Mouse (Mus musculus) thymus, adult 2 months (tissue): ENCODE measurements around the gene Eed. TPM values are rescaled to one million over a fixed set of nuclear protein-coding genes. Genes with fewer than 3 reads are reported as not detected.

Source experiments
- DNase-seq: peaks from one replicate; pipeline ENCODE4 v3.0.0; 2021
- H3K27ac ChIP-seq: fragments of 200-500 bp; 2 replicates; pipeline ENCODE4 v1.5.1; 2012; ENCODE audit warnings: low read length, control low read depth; ENCODE audit not compliant: control insufficient read depth, insufficient read depth
- H3K27me3 ChIP-seq: fragments of 200-500 bp; 2 replicates; pipeline ENCODE4 v1.6.1; 2012; ENCODE audit warnings: mild to moderate bottlenecking, low read length, moderate library complexity, mixed read lengths; ENCODE audit not compliant: control insufficient read depth, insufficient read depth
- H3K36me3 ChIP-seq: fragments of 200-500 bp; 2 replicates; pipeline ENCODE4 v1.6.1; 2012; ENCODE audit warnings: mild to moderate bottlenecking, low read length, moderate library complexity; ENCODE audit not compliant: control insufficient read depth, insufficient read depth
- H3K4me1 ChIP-seq: fragments of 200-500 bp; replicated peaks from 2 replicates; pipeline ENCODE4 v1.6.1; 2012; ENCODE audit warnings: low read length; ENCODE audit not compliant: control insufficient read depth, insufficient read depth
- H3K4me3 ChIP-seq: fragments of 200-500 bp; 2 replicates; pipeline ENCODE4 v1.5.1; 2012; ENCODE audit warnings: mild to moderate bottlenecking, low read length, control low read depth, moderate library complexity; ENCODE audit not compliant: control insufficient read depth, insufficient read depth
- CTCF ChIP-seq: fragments of 200-500 bp; IDR thresholded peaks from 2 replicates; pipeline ENCODE4 v1.5.1; 2012; ENCODE audit warnings: mild to moderate bottlenecking, control low read depth, low read length, moderate library complexity, borderline replicate concordance; ENCODE audit not compliant: control insufficient read depth, poor library complexity, insufficient read depth; ENCODE audit errors: extremely low read depth
- POLR2A ChIP-seq: fragments of 200-500 bp; IDR thresholded peaks from 2 replicates; pipeline ENCODE4 v1.6.1; 2012; ENCODE audit warnings: mild to moderate bottlenecking, low read length, control low read depth, moderate library complexity; ENCODE audit not compliant: control insufficient read depth, poor library complexity, insufficient read depth; ENCODE audit errors: extremely low read depth
- WGBS: fragments of 180-500 bp; shearing (Covaris S2); methylation state at CpG from one replicate; pipeline ENCODE4 v1.1.7; 2018; 5-methylcytosine and 5-hydroxymethylcytosine counted together
- polyA plus RNA-seq: library from polyadenylated mRNA; depleted of rRNA; stranded (reverse); fragments of >200 nt; gene quantifications from 2 replicates; pipeline ENCODE4 v1.2.3, GENCODE M21; 2012

Gene Eed
- polyA plus RNA-seq, 1 experiment, result 25.5 TPM

DNA sequence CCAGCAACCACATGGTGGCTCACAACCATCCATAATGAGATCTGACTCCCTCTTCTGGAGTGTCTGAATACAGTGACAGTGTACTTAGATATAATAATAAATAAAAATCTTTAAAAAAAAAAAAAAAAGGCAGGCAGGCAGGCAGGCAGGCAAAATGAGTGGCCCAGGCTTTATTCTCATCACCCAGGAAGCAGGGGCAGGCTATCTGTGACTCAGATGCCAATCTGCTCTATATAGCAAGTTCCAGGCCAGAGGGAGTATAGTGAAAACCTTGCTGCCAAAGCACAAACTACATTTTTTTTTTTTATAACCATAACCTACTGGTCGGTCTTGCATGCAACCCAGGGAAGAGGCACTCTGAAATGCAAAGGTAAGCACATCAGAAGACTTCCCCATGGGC lies 14.0 kb downstream of the Eed start:
- Histone ChIP-seq H3K27ac (no peak overlapping the region), H3K36me3 (peaks cover 61% of the 10 kb centered on the region), H3K4me1 (no peaks in the 10 kb centered on the region), H3K27me3 (no peaks in the 10 kb centered on the region), H3K4me3 (no peak overlapping the region)
- DNase-seq, result no peak
- WGBS, result 88% methylated on average over 1 of the region's 1 CpGs
- TF ChIP-seq POLR2A (no peak), CTCF (no peak)

DNA sequence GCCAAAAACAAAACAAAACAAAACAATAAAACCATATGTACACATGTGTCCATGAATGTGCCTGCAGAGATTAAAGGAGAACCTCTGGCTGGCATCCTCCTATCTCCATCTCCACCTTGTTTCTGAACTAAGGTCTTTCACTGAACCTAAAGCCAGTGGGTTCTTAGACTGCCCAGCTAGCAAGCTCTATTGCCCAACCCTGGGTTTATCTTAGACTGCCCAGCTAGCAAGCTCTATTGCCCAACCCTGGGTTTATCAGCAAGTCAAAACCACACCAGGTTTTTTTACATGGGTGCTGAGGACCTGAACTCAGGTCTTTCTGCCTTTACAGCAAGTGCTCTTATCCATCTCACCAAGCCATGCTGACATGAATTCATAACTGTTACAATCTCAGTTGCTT lies 17.6 kb downstream of the Eed start:
- H3K36me3 ChIP-seq, result peaks cover 51% of the 10 kb centered on the region
- no peaks in the 10 kb centered on the region for H3K27me3 ChIP-seq
- no peak overlapping the region for H3K27ac ChIP-seq
- TF ChIP-seq POLR2A (no peak), CTCF (no peak)
- no peak for DNase-seq
- H3K4me3 ChIP-seq, result no peak overlapping the region
- H3K4me1 ChIP-seq, result no peaks in the 10 kb centered on the region

DNA sequence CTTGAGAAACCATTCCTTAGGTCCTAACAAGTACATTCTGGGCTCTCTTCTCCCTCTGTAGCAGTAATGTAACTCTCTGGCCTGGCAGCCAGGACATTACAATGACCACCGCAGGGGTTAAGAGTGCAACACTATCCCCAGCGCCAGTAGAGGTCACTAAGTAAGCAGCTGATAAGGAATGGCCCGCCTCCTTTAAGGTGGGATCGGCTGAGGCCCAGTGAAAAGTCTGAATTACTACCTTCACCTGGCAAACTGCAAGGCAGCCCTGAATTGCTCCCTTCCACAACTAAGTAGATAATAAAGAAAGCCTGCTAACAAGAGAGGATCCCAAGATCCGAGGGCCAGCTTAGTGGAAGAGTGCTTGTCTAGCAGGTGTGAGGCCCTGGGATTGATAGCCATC lies 23.5 kb downstream of the Eed start:
- Histone ChIP-seq H3K27ac (no peak overlapping the region), H3K4me3 (no peak overlapping the region), H3K27me3 (no peaks in the 10 kb centered on the region), H3K36me3 (peaks cover 58% of the 10 kb centered on the region), H3K4me1 (no peaks in the 10 kb centered on the region)
- WGBS, result 88% methylated on average over 5 of the region's 5 CpGs
- no peak for TF ChIP-seq CTCF
- no peak for TF ChIP-seq POLR2A
- no peak for DNase-seq

DNA sequence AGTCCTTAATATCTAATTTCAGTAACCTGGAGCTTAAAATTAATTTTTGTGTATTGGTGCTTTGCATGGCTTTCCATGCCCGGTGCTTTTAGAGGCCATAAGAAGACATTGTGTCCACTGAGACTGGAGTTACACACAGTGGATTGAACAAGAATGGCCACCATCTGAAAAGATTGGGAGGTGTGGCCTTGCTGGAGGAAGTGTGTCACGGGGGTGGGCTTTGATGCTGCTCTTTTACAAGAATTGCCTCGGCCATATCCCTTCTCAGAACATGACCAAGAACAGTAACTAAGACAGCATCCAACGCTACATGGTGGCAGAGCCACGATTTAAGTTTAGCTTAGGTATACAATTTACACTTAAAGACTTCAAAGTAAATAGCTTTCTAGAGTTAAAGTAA lies 26.5 kb downstream of the Eed start:
- Histone ChIP-seq H3K4me3 (no peak overlapping the region), H3K4me1 (no peaks in the 10 kb centered on the region), H3K27ac (no peak overlapping the region), H3K36me3 (peaks cover 40% of the 10 kb centered on the region), H3K27me3 (no peaks in the 10 kb centered on the region)
- no peak for DNase-seq
- WGBS, result 88% methylated on average over 5 of the region's 5 CpGs
- TF ChIP-seq POLR2A (no peak), CTCF (no peak)

DNA sequence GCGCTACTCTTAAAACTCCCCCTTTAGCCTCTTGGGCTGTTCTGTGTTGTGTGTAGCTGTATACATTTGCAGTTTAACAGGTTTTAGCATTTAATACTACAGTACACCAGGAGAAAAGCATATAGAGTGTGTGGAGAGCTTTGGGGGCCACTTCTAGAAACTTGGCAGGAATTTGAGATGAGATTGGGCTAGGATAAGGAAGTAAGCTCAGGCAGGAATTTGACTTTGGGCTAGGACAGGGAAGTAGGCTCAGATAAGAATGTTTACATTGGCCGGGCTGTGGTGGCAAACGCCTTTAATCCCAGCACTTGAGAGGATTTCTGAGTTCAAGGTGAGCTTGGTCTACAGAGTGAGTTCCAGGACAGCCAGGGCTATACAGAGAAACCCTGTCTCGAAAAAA lies 31.4 kb downstream of the Eed start:
- Histone ChIP-seq H3K27me3 (no peaks in the 10 kb centered on the region), H3K36me3 (peaks cover 6% of the 10 kb centered on the region), H3K4me1 (no peaks in the 10 kb centered on the region), H3K4me3 (no peak overlapping the region), H3K27ac (no peak overlapping the region)
- DNase-seq, result no peak
- TF ChIP-seq CTCF (no peak), POLR2A (no peak)
- WGBS, result 81% methylated on average over 4 of the region's 4 CpGs

DNA sequence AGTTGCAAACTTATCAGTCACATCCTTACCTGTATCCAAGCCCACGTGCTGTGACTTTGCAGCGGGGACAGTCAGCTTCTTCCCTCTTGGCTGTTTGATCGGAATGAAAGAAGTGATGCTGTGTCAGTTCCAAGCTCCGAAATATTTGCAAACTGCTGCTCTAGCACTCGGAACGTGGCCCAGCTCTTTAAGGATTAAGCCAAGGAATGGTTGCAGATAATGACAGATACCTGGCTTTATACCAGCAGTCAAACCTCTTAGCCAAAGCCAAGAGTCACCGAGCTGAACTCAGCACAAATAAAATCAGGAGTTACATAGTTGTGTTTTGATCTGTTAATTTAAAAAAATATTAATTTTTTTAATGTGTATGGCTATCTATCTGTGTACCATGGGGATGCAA lies 32.8 kb downstream of the Eed start:
- DNase-seq, result no peak
- no peak for TF ChIP-seq CTCF
- no peak for TF ChIP-seq POLR2A
- Histone ChIP-seq H3K4me3 (no peak overlapping the region), H3K4me1 (no peaks in the 10 kb centered on the region), H3K27ac (no peak overlapping the region), H3K27me3 (no peaks in the 10 kb centered on the region), H3K36me3 (no peaks in the 10 kb centered on the region)
- WGBS, result 91% methylated on average over 7 of the region's 7 CpGs
